Mouse (Mus musculus) right cerebral cortex, postnatal 14 days (tissue): ENCODE measurements around the gene Gm20388.

Source experiments
- DNase-seq: peaks from one replicate; pipeline ENCODE4 v3.0.0; 2022

The Gm20388 gene

GRCm38 (mm10) chr8:121218486-121218885 lies 1307.8 kb downstream of the Gm20388 start:
- no peak for DNase-seq

GRCm38 (mm10) chr8:121220103-121220899 lies 1309.7 kb downstream of the Gm20388 start:
- DNase-seq = no peak

- DNase-seq = no peak
Observed at GRCm38 (mm10) chr8:121224709-121225108, 1314.1 kb downstream of the Gm20388 start.

- DNase-seq = peak; percentile 17
Observed at GRCm38 (mm10) chr8:121227756-121228155, 1317.1 kb downstream of the Gm20388 start.

GRCm38 (mm10) chr8:121228892-121229291 lies 1318.3 kb downstream of the Gm20388 start:
- DNase-seq = no peak

GRCm38 (mm10) chr8:121229550-121229949 lies 1318.9 kb downstream of the Gm20388 start:
- no peak for DNase-seq

GRCm38 (mm10) chr8:121233196-121233595 lies 1322.6 kb downstream of the Gm20388 start:
- no peak for DNase-seq

- DNase-seq = no peak
Observed at GRCm38 (mm10) chr8:121234915-121235314, 1324.3 kb downstream of the Gm20388 start.

GRCm38 (mm10) chr8:121239640-121240039 lies 1329.0 kb downstream of the Gm20388 start:
- no peak for DNase-seq

- no peak for DNase-seq
Observed at GRCm38 (mm10) chr8:121241761-121242552, 1331.3 kb downstream of the Gm20388 start.

- no peak for DNase-seq
Observed at GRCm38 (mm10) chr8:121242671-121243070, 1332.0 kb downstream of the Gm20388 start.

- DNase-seq = no peak
Observed at GRCm38 (mm10) chr8:121248823-121249222, 1338.2 kb downstream of the Gm20388 start.

- no peak for DNase-seq
Observed at GRCm38 (mm10) chr8:121249433-121249832, 1338.8 kb downstream of the Gm20388 start.

- no peak for DNase-seq
Observed at GRCm38 (mm10) chr8:121251089-121251488, 1340.4 kb downstream of the Gm20388 start.

- no peak for DNase-seq
Observed at GRCm38 (mm10) chr8:121255727-121256265, 1345.2 kb downstream of the Gm20388 start.

- no peak for DNase-seq
Observed at GRCm38 (mm10) chr8:121258126-121258792, 1347.6 kb downstream of the Gm20388 start.

GRCm38 (mm10) chr8:121262728-121263389 lies 1352.2 kb downstream of the Gm20388 start:
- DNase-seq = no peak

GRCm38 (mm10) chr8:121263390-121263775 lies 1352.7 kb downstream of the Gm20388 start:
- no peak for DNase-seq

- no peak for DNase-seq
Observed at GRCm38 (mm10) chr8:121264260-121264659, 1353.6 kb downstream of the Gm20388 start.

- DNase-seq = no peak
Observed at GRCm38 (mm10) chr8:121271542-121271941, 1360.9 kb downstream of the Gm20388 start.

GRCm38 (mm10) chr8:121273195-121273594 lies 1362.6 kb downstream of the Gm20388 start:
- DNase-seq = peak; percentile 43

- DNase-seq = no peak
Observed at GRCm38 (mm10) chr8:121273620-121274019, 1363.0 kb downstream of the Gm20388 start.

- no peak for DNase-seq
Observed at GRCm38 (mm10) chr8:121280414-121280813, 1369.8 kb downstream of the Gm20388 start.
